Mouse (Mus musculus): Measurements from ENCODE around the gene Lpcat1. TPM values are rescaled to one million over a fixed set of nuclear protein-coding genes. Genes with fewer than 3 reads are reported as not detected.

Lpcat1 gene
- total RNA-seq, 4 experiments from 2014 or later, result 41.8 to 46.2 (median 44.9) TPM

DNA sequence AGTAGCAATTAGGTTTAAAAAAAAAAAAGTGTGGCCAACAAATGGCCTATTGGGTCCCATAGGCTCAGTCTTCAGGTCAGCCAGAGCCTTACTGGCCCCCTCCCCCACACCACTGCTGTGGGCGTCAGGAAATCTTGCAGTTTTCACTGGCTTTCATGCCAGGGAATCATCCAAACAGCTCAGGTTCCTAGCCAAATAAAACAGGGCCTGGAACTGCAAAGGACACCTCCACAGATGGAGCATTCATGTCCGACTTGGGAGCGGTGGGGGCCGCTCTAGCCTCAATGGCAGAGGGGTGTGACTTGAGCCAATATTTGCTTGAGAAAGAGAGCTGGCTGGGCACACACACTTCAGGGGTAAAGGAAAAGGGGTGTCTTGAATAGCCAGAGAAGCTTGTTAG is 20.5 kb upstream of the Lpcat1 start:
- DNase-seq (ENCODE audit: low spot score in 2 of 2), result no peak

GRCm38 (mm10) chr13:73446943-73447342 is 20.1 kb upstream of the Lpcat1 start:
- peak; percentile 19 to 60 for DNase-seq (ENCODE audit: low spot score in 2 of 2)

- no peak for DNase-seq (ENCODE audit: low spot score in 2 of 2)
Measured at GRCm38 (mm10) chr13:73447478-73447877, 19.5 kb upstream of the Lpcat1 start.

- no peak for DNase-seq (ENCODE audit: low spot score in 2 of 2)
Measured at GRCm38 (mm10) chr13:73448201-73448600, 18.8 kb upstream of the Lpcat1 start.

- DNase-seq (ENCODE audit: low spot score in 2 of 2), result no peak
Measured at GRCm38 (mm10) chr13:73448723-73449122, 18.3 kb upstream of the Lpcat1 start.

DNA sequence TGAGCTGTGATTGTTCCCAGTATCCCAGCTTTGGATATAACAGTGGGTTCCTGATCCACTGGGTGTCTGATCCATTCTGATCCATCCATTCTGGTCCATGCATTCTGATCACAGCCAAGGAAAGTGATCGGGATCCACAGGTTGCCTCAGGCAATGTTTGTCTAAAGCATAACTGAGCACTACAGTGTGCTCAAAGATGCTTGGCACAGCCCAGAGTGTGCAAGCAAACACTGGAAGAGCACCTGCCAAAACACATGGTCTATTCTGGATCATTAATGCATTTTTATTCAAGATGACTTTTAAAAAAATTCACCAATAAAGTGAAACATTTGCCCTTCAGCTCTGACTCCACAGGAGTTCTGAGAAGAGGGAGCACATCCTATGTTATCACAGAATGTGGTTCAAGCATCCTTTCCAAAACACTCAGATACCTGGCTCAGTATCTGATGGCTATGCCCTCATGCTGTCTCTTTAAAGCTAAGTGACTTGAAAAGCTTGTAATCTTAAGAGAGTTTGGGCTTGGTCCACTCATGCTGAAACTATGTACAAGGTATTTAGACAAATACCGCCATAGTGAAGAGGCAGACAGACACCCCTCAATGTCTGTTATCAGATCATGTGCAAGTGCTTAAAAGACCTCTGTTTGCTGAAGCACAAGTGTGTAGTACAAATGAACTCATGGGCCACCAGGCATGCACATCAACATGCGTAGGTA is 13.3 kb upstream of the Lpcat1 start:
- no peak for DNase-seq (ENCODE audit: low spot score in 2 of 2)

DNA sequence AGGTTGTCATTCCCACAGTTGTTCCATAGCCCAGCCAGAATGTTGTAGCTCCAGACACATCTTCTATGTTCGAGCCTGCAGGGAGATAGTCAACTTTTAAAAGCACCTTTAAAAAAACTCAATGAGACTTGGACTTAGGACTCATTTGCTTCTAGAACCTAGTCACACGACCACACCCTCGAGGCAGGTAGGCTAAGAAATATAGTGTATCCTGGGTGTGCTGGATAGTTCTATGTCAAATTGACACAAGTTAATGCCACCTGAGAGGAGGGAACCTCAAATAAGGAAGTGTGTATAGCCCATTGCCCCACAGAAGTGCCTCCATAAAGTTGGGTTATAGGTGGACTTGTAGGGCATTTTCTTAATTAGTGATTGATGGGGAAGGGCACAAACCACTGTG is 11.7 kb upstream of the Lpcat1 start:
- DNase-seq (ENCODE audit: low spot score in 2 of 2), result no peak

DNA sequence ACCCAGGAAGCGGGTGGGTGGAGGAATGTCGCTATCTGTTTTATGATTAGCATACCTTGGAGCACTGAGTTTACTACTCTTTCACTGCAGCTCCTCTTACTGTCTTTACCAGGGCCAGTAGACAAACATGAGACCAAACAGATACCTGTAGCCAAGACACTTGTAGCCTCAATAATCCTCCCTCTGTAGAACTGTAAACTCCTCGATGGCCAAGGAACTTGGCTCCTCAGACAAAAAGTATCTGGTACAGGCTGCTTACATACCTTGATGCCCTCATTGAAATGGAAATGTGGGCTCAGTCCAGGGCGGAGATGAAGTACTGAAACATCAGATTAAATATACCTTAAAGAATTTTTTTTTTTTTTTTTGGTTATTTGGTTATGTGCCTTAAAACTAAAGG is 9.7 kb upstream of the Lpcat1 start:
- DNase-seq (ENCODE audit: low spot score in 2 of 2), result no peak

DNA sequence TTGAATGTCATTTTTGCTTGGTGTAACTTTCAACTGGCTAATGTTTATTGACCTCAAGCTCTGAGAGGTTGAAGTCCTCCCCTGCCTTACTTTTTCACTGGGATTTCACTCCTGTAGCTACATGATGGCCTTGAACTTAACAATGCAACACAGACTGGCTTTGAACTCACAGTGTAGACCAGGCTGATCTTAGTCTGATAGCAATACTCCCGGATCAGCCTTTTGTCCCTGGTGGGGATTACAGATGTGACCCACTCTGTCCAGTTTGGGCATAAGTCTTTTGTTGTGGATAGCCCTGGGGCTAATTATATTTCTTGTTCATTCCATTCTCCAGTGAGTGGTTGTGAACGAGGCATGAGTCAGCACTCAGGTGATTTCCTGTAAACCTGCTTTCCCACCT is 9.3 kb upstream of the Lpcat1 start:
- DNase-seq (ENCODE audit: low spot score in 2 of 2), result no peak

DNA sequence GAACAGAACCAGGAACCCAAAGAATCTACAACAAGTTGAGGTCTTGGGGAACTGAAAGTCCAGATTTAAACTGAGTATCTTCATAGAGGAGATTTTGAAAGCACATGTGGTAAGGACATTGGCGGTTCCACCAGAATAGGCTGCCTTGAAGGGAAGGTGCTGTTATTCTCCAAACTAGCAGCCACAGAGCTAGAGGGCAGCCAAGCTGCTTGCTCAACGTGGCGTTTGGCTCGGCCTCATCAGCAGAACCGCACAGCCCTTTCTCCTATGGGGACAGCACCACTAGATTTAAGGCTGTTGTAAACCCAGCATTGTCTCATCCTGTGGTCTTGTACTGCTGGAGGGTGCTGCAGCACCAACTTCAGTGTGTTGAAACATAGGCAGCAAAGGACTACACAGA is 8.3 kb upstream of the Lpcat1 start:
- no peak for DNase-seq (ENCODE audit: low spot score in 2 of 2)

DNA sequence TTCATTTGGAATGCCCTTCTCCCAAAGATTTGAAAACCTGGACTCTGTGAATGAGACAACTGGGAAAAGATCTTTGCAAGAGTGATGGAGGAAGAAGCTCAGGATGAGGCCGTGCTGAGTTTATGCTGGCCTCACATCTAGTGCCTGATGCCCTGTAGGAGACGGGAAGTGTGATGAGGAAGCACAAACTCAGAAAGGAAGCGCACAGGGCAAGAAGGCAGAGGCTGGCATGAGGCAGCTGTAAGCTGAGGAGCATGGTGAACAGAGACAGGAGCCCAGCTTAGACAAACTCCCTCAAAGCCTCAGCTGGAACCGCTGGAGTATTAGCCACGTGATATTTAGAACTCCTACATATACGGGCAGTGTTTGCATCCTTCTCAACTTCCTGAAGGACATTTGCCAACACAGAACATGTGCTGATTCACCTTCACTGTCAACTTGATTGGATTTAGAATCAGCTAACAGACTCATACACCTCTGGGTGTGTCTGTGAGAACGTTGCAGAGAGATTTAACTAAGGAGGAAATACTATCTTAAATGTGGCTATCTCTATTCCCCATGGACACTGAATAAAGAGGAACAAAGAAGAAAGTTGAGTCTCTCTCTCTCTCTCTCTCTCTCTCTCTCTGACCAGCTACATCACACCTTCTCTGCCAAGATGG is 7.7 kb upstream of the Lpcat1 start:
- no peak for DNase-seq (ENCODE audit: low spot score in 2 of 2)

- DNase-seq (ENCODE audit: low spot score in 2 of 2), result no peak
Measured at GRCm38 (mm10) chr13:73461551-73461950, 5.4 kb upstream of the Lpcat1 start.

- no peak for DNase-seq (ENCODE audit: low spot score in 2 of 2)
Measured at GRCm38 (mm10) chr13:73465156-73465555, 1.8 kb upstream of the Lpcat1 start.

GRCm38 (mm10) chr13:73466411-73466810 is 586 bp upstream of the Lpcat1 start:
- no peak for DNase-seq (ENCODE audit: low spot score in 2 of 2)

DNA sequence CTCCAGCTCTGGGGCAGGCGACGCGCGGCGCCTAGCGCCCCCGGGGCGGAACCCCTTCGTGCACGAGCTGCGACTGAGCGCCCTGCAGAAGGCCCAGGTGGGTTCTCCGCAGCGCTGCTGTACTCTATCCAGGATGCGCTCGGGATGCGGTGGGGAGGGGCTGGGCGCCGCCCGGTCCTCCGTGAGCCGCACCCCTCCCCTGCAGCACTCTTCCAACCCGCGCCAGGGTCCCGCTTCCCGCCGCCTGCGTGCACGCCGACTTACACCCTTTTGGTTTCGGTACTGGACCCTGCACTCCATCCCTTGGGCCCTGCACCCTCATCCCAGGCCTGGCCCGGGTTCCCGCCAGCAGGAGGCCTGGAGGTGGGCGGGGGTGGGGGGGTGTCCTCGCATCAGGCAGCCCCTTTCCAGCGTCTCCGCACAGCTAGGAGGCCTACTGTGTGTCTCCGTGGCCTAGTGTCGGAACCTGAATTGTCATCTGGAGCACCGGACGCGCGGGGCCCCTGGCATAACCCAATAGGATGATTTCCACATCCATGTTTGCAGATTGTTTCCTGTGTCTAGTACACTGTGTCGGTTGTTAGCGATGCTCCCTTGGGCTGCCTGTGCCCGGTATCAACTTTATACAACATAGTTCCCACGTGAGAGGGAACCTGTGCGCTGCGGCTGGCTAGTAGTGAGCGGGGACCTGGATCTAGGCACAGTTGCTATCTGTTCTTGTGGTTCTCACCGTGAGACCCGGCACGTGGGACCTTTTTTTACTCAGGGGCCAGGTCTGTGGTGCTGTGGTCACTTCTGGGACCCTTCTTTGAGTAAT is 632 bp downstream of the Lpcat1 start:
- no peak for DNase-seq (ENCODE audit: low spot score in 2 of 2)

DNA sequence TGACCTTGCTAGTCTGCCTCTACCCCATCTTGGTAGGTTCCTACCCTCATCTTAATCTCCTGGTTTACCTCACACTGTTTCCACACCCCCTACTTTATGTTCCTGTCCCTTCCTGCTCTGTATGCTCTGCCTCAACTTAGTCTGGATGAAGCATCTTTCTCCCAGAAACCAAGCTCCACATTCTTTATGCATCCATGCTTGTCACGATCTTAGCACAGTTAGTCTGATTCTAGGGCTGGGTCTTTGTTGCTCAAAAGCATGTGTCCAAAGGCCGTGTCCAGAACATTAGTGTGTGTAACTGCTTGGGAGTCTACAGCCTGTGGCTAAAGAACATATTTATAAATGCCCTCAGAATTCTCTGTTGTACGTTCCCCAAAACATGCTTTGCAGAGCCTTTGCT is 1.8 kb downstream of the Lpcat1 start:
- no peak for DNase-seq (ENCODE audit: low spot score in 2 of 2)

GRCm38 (mm10) chr13:73469257-73469967 is 2.4 kb downstream of the Lpcat1 start:
- no peak for DNase-seq (ENCODE audit: low spot score in 2 of 2)

DNA sequence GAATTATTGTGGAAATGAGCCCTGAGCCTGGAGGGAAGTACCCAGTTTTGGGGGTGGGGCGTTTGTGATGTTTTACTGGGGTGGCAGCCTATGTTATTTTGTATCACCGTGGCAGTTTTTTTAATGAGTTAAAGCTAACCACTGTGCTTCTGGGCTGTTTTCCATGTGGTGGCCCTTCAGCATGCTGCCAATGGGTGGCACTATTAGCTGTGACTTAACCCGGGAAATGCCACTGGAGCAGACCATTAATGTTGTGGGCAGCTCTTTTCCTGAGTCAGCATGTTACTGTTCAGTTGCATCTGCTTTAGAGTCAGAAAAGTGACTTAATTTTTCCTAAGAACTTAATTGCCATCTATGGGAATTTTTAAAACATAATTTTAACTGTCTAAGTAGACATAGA is 5.5 kb downstream of the Lpcat1 start:
- DNase-seq (ENCODE audit: low spot score in 2 of 2), result no peak

GRCm38 (mm10) chr13:73473746-73474145 is 6.7 kb downstream of the Lpcat1 start:
- DNase-seq (ENCODE audit: low spot score in 2 of 2), result no peak

DNA sequence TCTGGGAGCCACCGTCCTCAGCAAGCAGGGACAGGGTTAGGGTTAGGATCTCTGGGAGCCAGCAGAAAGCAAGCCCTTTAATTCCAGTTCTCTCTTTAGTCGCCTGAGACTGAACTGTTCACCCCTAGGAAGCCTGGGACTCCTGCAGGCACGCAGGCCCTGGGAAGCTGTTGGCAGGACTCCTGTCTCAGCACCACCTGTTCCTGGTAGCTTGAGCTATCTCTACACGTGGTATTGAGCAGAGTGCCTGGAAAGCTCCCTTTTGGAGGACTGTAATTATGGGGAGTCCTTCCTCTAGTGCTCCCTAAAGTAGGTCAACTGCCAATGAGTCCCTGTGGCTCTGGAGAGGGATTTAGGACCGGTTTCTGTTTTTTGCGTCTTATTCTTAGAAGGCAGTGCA is 7.2 kb downstream of the Lpcat1 start:
- no peak for DNase-seq (ENCODE audit: low spot score in 2 of 2)

DNA sequence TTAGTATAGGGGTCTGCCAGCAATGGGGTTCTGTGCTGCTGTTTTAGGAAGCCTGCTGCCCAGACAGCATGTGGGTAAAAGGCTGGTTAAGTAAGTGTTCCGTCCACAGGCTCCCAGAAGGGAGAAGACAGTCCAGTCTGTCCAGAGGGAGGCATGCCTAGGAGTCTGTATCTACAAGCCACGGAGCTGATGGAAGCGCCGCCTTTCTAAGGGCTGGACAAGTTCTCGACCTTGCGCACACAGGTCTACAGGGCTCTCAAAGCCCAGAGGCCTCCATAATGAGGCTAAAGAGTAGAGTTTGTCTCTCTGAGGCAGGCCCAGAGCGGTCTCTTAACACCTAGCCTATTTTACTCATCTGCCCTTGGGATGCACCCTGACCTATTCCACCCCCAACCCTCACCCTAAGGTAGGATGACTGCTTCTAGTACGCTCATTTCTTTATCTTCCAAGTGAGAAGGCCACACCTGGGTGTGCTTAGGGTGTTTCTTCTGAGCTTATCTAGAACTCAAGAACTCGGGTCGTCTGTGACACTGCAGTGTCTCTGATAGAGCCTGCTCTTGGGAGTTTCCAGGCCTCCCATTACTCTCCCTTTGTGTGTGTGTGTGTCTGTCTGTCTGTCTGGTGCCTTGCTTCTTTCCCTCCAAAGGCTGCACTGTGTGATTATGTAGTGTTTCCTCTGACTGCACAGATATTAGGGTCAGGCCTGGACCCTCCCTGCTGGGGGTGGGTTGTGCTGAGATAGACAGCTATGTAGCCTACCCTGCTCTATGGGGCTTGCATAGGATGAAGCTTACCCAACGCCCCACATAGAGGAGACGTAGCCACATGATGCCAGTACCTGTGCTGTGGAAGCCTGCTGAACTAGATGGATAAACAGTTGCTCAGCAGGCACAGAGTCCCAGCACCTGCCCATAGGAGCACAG is 8.3 kb downstream of the Lpcat1 start:
- no peak for DNase-seq (ENCODE audit: low spot score in 2 of 2)

Measured in left cerebral cortex, adult 8-10 months (tissue).